Mouse (Mus musculus): ENCODE results near the gene Khsrp. TPM values are rescaled to one million over a fixed set of nuclear protein-coding genes. Genes with fewer than 3 reads are reported as not detected.

Gene Khsrp
- total RNA-seq (2012; rRNA removed): 98.7 and 102 TPM in 2 replicates
- 23.5 and 25.1 TPM in 2 replicates for total RNA-seq (2014; rRNA removed)
- 97.5 and 106 TPM in 2 replicates for polyA plus RNA-seq (2012; ENCODE audit: insufficient read length, low read depth)

- Histone ChIP-seq H3K9me3 (replicated peaks; ENCODE audit: low read length) (no peaks in the 10 kb centered on the region), H3K36me3 (replicated peaks in 1 of 2; ENCODE audit: control insufficient read depth in 1 of 2, insufficient read depth in 1 of 2, low read length in 1 of 2) (peaks cover 26 to 32% of the 10 kb centered on the region in 2 experiments), H3K9ac (ENCODE audit: insufficient read depth, low read depth) (peak within 1 kb of the TSS; percentile 100), H3K4me2 (ENCODE audit: insufficient read depth, low read depth, poor library complexity, severe bottlenecking) (peak within 1 kb of the TSS; percentile 99), H3K4me1 (ENCODE audit: control insufficient read depth in 1 of 2, insufficient read depth in 2 of 2) (peaks cover 7 to 34% of the 10 kb centered on the region in 2 experiments; a peak in 3 of 4 replicates), H3K27ac (ENCODE audit: insufficient read depth, low read depth) (peak within 1 kb of the TSS; percentile 31), H3K79me2 (replicated peaks; ENCODE audit: control insufficient read depth, extremely low read depth, insufficient read depth, poor library complexity, severe bottlenecking) (peaks cover 47% of the 10 kb centered on the region), H3K4me3 (replicated peaks in 1 of 3; ENCODE audit: low read depth in 2 of 3, low read length in 2 of 3, poor library complexity in 1 of 3) (peak within 1 kb of the TSS; percentile 82 to 95 (median 83)), H3K27me3 (replicated peaks) (no peaks in the 10 kb centered on the region)
- no peak for DNase-seq (ENCODE audit: extremely low read depth)
- dilution Hi-C loops (cut with MboI; ENCODE audit: extremely low pct_ligation_motif_present, extremely low pct_unique_long_range_greater_than_20kb, low sequenced_read_pairs): no loop called here
- in situ Hi-C loops (cut with MboI; ENCODE audit: low pct_ligation_motif_present, low pct_unique_long_range_greater_than_20kb, low sequenced_read_pairs): no loop called here
- TF ChIP-seq NRF1 (IDR thresholded peaks at IDR 0.05; ENCODE audit: low read depth, low read length): peak; percentile 76
- no peak for TF ChIP-seq RCOR1 (conservative IDR thresholded peaks at IDR 0.05; ENCODE audit: low read depth, low read length)
- TF ChIP-seq RAD21 (IDR thresholded peaks at IDR 0.05; ENCODE audit: low read depth, low read length): no peak
- TF ChIP-seq USF1 (IDR thresholded peaks at IDR 0.05; ENCODE audit: low read depth, low read length): peak; percentile 81
- no peak for TF ChIP-seq MYC (IDR thresholded peaks at IDR 0.05; ENCODE audit: low read depth, low read length)
- no peak for TF ChIP-seq MEF2A (IDR thresholded peaks at IDR 0.05; ENCODE audit: borderline replicate concordance, low read depth, low read length)
- no peak for TF ChIP-seq PAX5 (IDR thresholded peaks at IDR 0.05; ENCODE audit: low read length)
- peak; percentile 52; the same call in 1 of the 2 replicates for TF ChIP-seq TCF12 (IDR thresholded peaks at IDR 0.05; ENCODE audit: low read depth, low read length)
- TF ChIP-seq BHLHE40 (IDR thresholded peaks at IDR 0.05; ENCODE audit: low read depth, low read length): 0 out of 2 replicates have a peak, but pooled peaks have one; percentile 22
- peak; percentile 60; the same call in 1 of the 2 replicates for TF ChIP-seq NELFE (IDR thresholded peaks at IDR 0.05; ENCODE audit: low read depth, low read length)
- TF ChIP-seq UBTF (IDR thresholded peaks at IDR 0.05; ENCODE audit: low read depth, low read length): 0 out of 2 replicates have a peak, but pooled peaks have one; percentile 43
- TF ChIP-seq CTCF (conservative IDR thresholded peaks at IDR 0.05 in 1 of 2, IDR thresholded peaks at IDR 0.05 in 1 of 2; ENCODE audit: low read depth in 2 of 2, low read length in 2 of 2): no peak
- TF ChIP-seq ZNF384 (IDR thresholded peaks at IDR 0.05; ENCODE audit: low read depth, low read length): no peak
- peak; percentile 82 for TF ChIP-seq MAZ (IDR thresholded peaks at IDR 0.05; ENCODE audit: low read depth, low read length)
- TF ChIP-seq ZMIZ1 (IDR thresholded peaks at IDR 0.05; ENCODE audit: low read depth, low read length): peak; percentile 51; the same call in 1 of the 2 replicates
- peak; percentile 26 for TF ChIP-seq MXI1 (IDR thresholded peaks at IDR 0.05; ENCODE audit: low read depth, low read length)
- peak; percentile 73 for TF ChIP-seq POLR2A (IDR thresholded peaks at IDR 0.05; ENCODE audit: low read depth, low read length)
- no peak for TF ChIP-seq ZC3H11A (IDR thresholded peaks at IDR 0.05; ENCODE audit: low read depth, low read length)
- TF ChIP-seq ELF1 (IDR thresholded peaks at IDR 0.05; ENCODE audit: low read depth, low read length): peak; percentile 31; the same call in 1 of the 2 replicates
- no peak for TF ChIP-seq E2F4 (IDR thresholded peaks at IDR 0.05; ENCODE audit: insufficient replicate concordance, low read depth, low read length)
- TF ChIP-seq CHD2 (IDR thresholded peaks at IDR 0.05; ENCODE audit: low read length): no peak
- TF ChIP-seq CHD1 (IDR thresholded peaks at IDR 0.05; ENCODE audit: low read depth, low read length): no peak
- TF ChIP-seq IRF4 (IDR thresholded peaks at IDR 0.05; ENCODE audit: low read depth, low read length): peak; percentile 23; the same call in 1 of the 2 replicates
- TF ChIP-seq ZKSCAN1 (IDR thresholded peaks at IDR 0.05; ENCODE audit: borderline replicate concordance, low read depth, low read length): no peak
- no peak for TF ChIP-seq MAX (IDR thresholded peaks at IDR 0.05; ENCODE audit: low read length)
These were observed at the start of gene Khsrp for GRCm38 (mm10) chr17:57030931-57031660. Gene Khsrp (minus strand): TSS chr17:57031522.
